Mouse (Mus musculus) stomach, embryonic 16.5 days (tissue): ENCODE measurements at regions not wholly inside any gene's neighbourhood (a gene's known extent, or its start where the extent isn't known, plus 50 kb on each side); places are given as distances from the start of the nearest gene placed in this dataset.
"Not testable (repeated sequence)": the region's sequence is repeated elsewhere in the genome, so short reads cannot be mapped to it uniquely, and the experiment has no call there.

ENCODE experiments used
- ATAC-seq: fragments of 200-750 bp; cut with Nextera tagmentation; 2 replicates; pipeline ENCODE4 v1.8.0; 2017; ENCODE audit warnings: moderate number of reproducible peaks, moderate TSS enrichment; ENCODE audit not compliant: insufficient read depth, low FRiP score
- H3K27ac ChIP-seq: fragments of 300-500 bp; sonication (generic); 2 replicates; pipeline ENCODE4 v1.5.1; 2014; ENCODE audit warnings: low read length
- H3K27me3 ChIP-seq: fragments of 300-500 bp; sonication (generic); 2 replicates; pipeline ENCODE4 v1.6.1; 2014; ENCODE audit warnings: low read length, control low read depth, mixed read lengths; ENCODE audit not compliant: control insufficient read depth, insufficient read depth
- H3K36me3 ChIP-seq: fragments of 300-500 bp; sonication (generic); 2 replicates; pipeline ENCODE4 v1.6.1; 2014; ENCODE audit warnings: low read length; ENCODE audit not compliant: control insufficient read depth, insufficient read depth
- H3K4me1 ChIP-seq: fragments of 300-500 bp; sonication (generic); 2 replicates; pipeline ENCODE4 v1.6.1; 2014; ENCODE audit warnings: low read length, control low read depth, mixed read lengths; ENCODE audit not compliant: control insufficient read depth, insufficient read depth
- H3K4me2 ChIP-seq: fragments of 300-500 bp; sonication (generic); 2 replicates; pipeline ENCODE4 v1.6.1; 2014; ENCODE audit warnings: low read depth, low read length, mixed read lengths
- H3K4me3 ChIP-seq: fragments of 300-500 bp; sonication (generic); replicated peaks from 2 replicates; pipeline ENCODE4 v1.5.1; 2014; ENCODE audit warnings: mild to moderate bottlenecking, low read length
- H3K9ac ChIP-seq: fragments of 300-500 bp; sonication (generic); 2 replicates; pipeline ENCODE4 v1.6.1; 2014; ENCODE audit warnings: low read length
- H3K9me3 ChIP-seq: fragments of 300-500 bp; sonication (generic); replicated peaks from 2 replicates; pipeline ENCODE4 v1.6.1; 2016; ENCODE audit warnings: low read length, control low read depth; ENCODE audit not compliant: control insufficient read depth
- whole genome bisulfite sequencing: fragments of 180-500 bp; shearing (Covaris S2); extraction: QIAGEN DNeasy Blood & Tissue Kit; methylation state at CpG from one replicate; pipeline ENCODE4 v1.1.7; 2014; 5-methylcytosine and 5-hydroxymethylcytosine counted together

DNA sequence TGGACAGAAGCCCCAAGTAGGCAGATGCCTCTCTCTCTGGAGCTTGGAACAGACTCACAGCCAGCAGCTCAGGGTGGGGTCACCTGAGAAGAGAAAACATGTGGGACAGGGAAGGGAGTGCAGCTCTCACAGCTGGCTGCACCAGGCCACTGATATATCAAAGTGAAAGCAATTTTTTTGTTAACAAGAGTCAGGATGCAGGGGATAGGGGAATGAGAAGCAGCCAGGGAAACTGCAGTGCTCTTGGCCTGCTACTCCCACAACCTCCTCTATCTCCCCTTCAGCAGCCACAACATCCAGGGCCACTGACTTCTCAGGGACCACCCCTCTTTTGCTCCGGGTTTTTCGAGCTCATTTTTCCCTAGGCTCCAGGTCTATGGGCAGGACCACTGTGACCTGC lies 117.5 kb upstream of the Gm11146 start:
- Histone ChIP-seq H3K4me1 (no peaks in the 10 kb centered on the region), H3K4me2 (no peak overlapping the region), H3K27me3 (no peaks in the 10 kb centered on the region), H3K4me3 (no peak overlapping the region), H3K9ac (no peak overlapping the region), H3K9me3 (peaks cover 3% of the 10 kb centered on the region; the same call in 1 of the 2 replicates), H3K27ac (no peak overlapping the region), H3K36me3 (no peaks in the 10 kb centered on the region)
- ATAC-seq = no peak
- 72% methylated on average over 2 of the region's 2 CpGs for WGBS

DNA sequence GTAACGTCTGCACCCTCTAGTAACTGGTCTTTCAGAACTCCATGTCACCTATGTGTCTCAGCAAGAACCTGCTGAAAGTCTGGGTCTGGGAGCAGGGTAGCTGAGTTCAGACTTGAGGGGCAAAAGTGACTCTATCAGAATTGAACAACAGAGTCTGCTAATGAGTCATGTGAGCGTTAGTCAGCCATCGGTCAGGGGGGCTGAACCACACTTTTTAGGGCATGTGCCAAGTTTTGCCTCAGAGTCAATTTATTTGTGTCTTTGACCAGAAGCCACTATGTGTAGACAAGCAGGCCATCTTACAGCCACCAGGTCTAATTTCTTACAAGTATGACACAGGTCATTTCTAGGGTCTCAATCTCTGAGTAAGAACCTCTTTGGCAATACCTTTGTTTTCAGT lies 115.9 kb upstream of the Gm11146 start:
- H3K27ac ChIP-seq, H3K4me2 ChIP-seq, H3K4me3 ChIP-seq, H3K9ac ChIP-seq, H3K36me3 ChIP-seq, H3K27me3 ChIP-seq, ATAC-seq, H3K9me3 ChIP-seq, H3K4me1 ChIP-seq: not testable (repeated sequence)
- WGBS = 85% methylated on average over 3 of the region's 3 CpGs

DNA sequence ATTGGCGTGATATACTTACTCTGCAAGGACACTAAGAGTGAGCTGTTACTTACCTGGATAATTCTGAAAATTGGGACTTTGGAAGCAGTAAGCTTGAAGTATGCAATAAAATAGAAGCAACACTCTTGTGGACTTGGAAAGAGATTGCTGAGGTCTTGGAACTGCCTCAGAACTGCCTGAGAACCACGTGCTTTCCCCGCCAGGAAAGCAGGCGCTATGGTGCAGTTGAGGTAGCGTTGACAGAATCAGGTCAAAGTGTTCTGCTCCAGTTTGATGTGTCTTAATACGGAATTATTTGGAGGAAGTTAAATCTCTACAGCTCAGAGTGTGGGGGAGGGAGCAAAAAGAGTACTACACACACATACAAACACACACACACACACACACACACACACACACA lies 102.8 kb upstream of the Gm11146 start:
- Histone ChIP-seq H3K4me2 (no peak overlapping the region), H3K4me1 (no peaks in the 10 kb centered on the region), H3K27ac (no peak overlapping the region), H3K9ac (no peak overlapping the region), H3K36me3 (no peaks in the 10 kb centered on the region), H3K4me3 (no peak overlapping the region), H3K9me3 (no peaks in the 10 kb centered on the region), H3K27me3 (no peaks in the 10 kb centered on the region)
- no peak for ATAC-seq
- 86% methylated on average over 6 of the region's 6 CpGs for WGBS

DNA sequence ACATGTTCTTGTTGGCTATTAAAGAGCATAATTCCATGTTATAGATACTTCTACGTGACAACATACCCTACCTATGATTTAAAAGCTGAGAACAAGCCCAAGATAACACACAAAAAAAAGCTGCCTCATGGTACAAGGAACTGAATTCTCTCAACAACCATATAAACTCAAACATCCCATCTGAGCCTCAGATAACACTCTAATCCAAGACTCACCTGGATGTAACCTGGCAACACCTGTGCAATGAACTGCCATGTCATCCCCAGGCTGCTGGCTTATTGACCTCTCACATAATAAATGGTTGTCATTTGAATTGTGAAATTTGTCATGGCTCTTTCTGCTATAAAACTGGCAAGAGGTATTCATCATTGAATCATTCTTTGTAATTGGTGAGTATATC lies 93.5 kb upstream of the Gm11146 start:
- H3K9me3 ChIP-seq = no peaks in the 10 kb centered on the region
- H3K27me3 ChIP-seq = no peaks in the 10 kb centered on the region
- H3K4me1 ChIP-seq = no peaks in the 10 kb centered on the region
- no peaks in the 10 kb centered on the region for H3K36me3 ChIP-seq
- no peak overlapping the region for H3K4me2 ChIP-seq
- 80% methylated on average over 1 of the region's 1 CpGs for WGBS
- no peak overlapping the region for H3K27ac ChIP-seq
- ATAC-seq = no peak
- no peak overlapping the region for H3K4me3 ChIP-seq
- H3K9ac ChIP-seq = no peak overlapping the region

DNA sequence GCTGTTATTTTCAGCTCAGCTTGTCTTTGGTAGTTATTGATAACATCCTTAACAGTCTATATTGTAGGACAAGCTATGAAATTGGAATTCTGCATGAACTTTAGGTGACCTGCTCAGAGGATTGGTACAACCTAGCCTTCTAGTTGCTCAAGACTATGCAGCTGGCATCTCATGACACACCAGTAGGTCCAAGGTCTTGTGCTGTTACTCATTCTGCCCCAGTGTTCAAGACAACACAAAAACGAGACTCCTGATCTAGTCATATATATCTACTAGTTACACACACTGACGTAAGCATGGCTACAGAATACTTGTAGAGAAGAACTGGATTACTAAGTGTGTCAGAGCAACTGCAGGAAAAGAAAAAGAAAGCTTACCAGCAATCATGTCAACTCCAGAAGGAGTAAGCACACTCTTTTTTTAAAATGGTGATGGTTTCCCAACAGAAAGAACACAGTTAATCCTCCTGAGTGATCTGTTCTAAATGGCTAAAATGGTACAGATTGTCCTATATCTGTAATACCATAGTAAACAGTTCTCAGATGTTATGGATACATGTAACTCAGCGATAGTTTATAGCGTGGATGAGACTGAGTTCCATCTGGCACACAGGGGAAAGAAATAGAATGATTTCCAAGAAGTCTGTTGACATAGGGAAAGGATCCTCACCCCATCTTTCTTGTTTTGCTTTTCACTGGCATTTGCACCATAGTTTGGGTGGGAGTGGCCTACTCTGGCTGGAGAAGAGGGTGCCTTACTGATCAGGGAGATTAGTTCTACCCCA lies 85.4 kb upstream of the Gm11146 start:
- no peaks in the 10 kb centered on the region for H3K4me1 ChIP-seq
- no peaks in the 10 kb centered on the region for H3K9me3 ChIP-seq
- no peak for ATAC-seq
- WGBS = 80% methylated on average over 4 of the region's 4 CpGs
- no peak overlapping the region for H3K4me3 ChIP-seq
- no peak overlapping the region for H3K4me2 ChIP-seq
- H3K27ac ChIP-seq = no peak overlapping the region
- no peaks in the 10 kb centered on the region for H3K36me3 ChIP-seq
- H3K27me3 ChIP-seq = no peaks in the 10 kb centered on the region
- H3K9ac ChIP-seq = no peak overlapping the region

DNA sequence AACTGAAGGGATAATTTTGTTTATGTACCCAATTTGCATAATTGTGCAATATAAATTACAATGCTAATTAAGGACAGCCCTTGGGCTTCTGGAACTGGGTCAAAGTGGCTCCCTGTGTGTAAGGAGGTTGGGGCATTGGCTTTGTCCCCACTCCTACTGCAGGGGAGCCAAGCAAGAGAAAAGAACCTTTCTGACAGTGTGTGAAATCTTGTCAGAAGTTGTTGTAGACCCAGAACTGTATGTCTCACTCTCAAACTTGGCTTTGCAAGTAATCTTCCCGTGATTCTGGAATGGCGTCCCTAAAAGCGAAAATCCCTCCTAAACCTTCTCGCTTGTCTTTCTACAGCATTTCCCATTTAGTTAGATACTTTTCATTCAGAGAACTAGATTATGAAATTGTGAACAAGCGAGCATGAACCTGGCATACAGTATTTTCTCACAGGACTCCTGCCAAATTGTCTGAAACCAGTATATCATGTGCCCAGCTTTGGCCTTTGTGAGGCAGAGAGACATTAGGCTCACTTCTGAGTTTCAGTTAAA lies 83.8 kb upstream of the Gm11146 start:
- no peaks in the 10 kb centered on the region for H3K4me1 ChIP-seq
- 92% methylated on average over 5 of the region's 5 CpGs for WGBS
- no peak overlapping the region for H3K4me2 ChIP-seq
- H3K27ac ChIP-seq = no peak overlapping the region
- no peaks in the 10 kb centered on the region for H3K9me3 ChIP-seq
- H3K27me3 ChIP-seq = no peaks in the 10 kb centered on the region
- ATAC-seq = no peak
- H3K9ac ChIP-seq = no peak overlapping the region
- no peak overlapping the region for H3K4me3 ChIP-seq
- no peaks in the 10 kb centered on the region for H3K36me3 ChIP-seq

DNA sequence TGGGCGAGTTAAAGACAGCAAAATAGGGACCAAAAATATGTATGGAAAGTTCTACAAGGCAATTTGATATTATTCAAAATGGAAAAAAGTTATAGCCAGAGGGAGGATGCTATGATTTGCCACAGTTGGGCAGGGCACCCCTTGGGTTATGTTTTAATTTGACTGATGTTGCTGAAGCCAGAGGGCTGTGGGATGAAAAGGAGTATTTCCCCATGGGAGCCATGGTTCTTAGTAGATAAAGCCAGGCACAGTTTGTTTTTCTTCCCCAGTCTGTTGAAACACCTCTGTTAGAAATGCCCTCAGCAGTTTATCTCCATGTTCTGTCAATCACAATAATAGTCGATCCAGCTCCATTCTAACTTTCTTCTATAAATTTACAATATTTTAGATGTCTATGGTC lies 82.6 kb upstream of the Gm11146 start:
- Histone ChIP-seq H3K9ac (no peak overlapping the region), H3K9me3 (no peaks in the 10 kb centered on the region), H3K4me3 (no peak overlapping the region), H3K4me1 (no peaks in the 10 kb centered on the region), H3K27me3 (no peaks in the 10 kb centered on the region), H3K27ac (no peak overlapping the region), H3K36me3 (no peaks in the 10 kb centered on the region), H3K4me2 (no peak overlapping the region)
- no peak for ATAC-seq
- WGBS = 68% methylated on average over 2 of the region's 2 CpGs

DNA sequence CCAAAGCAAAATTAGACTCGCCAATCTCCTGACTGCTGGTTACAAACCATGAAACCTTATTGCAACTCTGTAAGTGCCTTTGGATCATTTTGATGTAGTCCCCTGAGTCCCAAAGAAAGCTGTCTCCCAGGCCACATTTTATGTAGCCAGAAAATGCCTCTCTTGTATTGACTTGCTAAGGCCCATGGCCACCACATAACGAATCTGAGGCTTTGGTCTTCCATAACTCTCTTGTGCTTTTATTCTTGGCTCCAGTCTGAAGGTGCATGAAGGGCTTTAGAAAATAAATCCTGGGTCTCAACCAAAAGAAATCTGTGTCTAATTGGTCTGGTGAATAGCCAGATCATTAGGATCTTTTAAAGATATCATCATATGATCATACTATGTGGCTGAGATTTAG lies 77.3 kb upstream of the Gm11146 start:
- Histone ChIP-seq H3K27me3 (no peaks in the 10 kb centered on the region), H3K4me2 (no peak overlapping the region), H3K4me3 (no peak overlapping the region), H3K9ac (no peak overlapping the region), H3K4me1 (no peaks in the 10 kb centered on the region), H3K27ac (no peak overlapping the region), H3K36me3 (no peaks in the 10 kb centered on the region), H3K9me3 (no peaks in the 10 kb centered on the region)
- 85% methylated on average over 2 of the region's 2 CpGs for WGBS
- ATAC-seq = no peak

DNA sequence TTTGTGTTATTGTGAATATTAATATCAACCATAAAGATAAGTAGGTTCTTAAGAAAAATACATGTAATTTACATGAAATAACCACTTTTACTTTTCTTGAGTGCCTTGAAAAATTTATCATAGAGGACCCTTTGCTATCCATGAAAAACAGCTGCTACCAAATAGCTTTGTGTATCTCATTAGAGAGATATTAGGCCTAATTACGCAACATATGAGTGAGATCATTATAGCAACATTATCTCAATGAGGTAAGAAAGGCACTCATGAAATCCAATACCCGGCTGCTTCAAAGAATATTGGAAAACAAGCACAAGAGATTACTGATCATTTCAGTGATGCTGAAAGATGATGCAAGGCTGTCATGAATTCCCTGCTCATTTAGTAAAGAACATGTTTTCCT lies 74.9 kb upstream of the Gm11146 start:
- 83% methylated on average over 2 of the region's 2 CpGs for whole genome bisulfite sequencing
- Histone ChIP-seq H3K4me3 (no peak overlapping the region), H3K27me3 (no peaks in the 10 kb centered on the region), H3K9me3 (no peaks in the 10 kb centered on the region), H3K4me2 (no peak overlapping the region), H3K4me1 (no peaks in the 10 kb centered on the region), H3K27ac (no peak overlapping the region), H3K9ac (no peak overlapping the region), H3K36me3 (no peaks in the 10 kb centered on the region)
- no peak for ATAC-seq
